Mouse (Mus musculus) urinary bladder, postnatal 25 days (tissue): Measurements from ENCODE around the gene Rassf6.

Experiments used
- DNase-seq: peaks from one replicate; pipeline ENCODE4 v3.0.0; 2022; ENCODE audit warnings: low spot score

Gene Rassf6

DNA sequence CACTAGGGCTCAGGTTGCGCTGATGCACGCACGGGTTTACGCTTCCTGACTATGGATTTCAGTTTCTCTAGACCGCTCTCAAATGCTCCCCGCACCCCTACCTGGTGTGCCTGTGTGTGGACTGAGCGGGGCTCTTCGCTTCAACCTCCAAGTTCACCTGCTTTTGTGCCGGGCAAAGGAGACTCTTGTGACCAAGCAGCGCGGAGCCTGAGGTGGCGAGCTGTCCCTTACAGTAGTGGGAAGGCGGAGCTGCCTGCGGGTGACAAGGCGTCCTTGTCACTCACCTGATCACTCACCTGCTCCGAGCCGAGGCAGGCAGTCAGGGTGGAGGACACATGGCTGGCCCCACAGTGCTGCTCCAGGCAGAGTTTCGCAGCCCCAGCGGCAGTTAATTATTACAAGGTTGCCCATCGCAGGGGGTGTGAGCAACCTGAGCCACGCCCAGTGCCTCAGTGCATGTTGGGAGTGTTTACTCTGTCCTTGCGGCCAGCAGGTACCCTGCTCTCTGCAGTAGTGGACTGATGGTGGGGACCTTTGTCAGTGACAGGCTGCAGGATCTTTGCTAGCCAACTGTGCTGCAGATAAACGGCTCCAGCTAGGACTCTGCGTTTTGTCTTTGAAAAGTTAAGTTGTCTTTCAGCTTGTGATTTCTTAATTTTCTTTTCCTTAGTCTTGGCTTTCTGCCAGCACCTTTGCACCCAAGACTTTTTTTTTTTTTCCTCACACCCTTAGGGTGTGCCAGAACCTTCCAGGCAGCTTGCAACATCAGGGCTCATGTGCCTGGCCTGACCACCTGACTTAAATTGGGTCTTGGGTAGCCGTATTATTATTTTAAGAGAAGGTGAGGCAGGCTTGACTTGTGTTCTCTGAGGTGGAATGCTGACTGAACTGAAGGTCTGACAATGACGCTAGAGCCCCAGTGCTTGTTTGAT is at the start of gene Rassf6:
Gene Rassf6, minus strand, starts transcription at position 372 of the 932 bp plus-strand sequence.
- DNase-seq: peak; percentile 42

DNA sequence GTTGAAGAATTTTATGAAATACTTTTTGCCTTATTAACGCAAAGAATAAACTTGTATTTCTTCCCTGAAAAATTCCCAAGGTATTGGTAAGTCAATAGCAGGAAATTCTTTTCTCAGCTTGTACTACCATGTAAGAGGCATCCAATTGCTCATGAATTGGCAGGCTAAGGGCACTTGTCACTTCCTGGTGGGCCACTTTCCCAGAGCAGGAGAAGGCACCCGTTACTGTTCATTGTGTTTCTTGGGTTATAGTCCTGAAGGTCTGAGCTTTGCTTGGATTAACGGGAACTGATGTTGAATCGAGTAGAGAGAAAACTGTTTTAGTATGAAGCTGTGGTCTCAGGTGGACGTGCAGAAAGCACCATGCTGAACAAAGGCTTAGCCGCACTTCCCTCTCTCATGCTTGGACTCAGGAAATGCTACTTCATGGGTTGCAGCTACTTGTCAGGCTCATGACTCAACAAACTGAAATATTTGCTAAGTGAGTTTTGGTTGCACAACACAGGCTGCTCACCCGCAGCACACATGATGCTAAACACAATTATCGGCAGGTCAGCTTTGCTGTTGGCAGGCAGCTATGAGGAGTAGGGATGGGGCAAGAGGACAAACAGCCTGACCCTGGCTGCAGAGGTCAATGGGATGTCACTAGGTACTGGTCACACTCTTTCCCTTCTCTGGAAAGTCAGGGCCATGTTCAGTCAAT is 49.1 kb upstream of the Rassf6 start:
- peak; percentile 11 for DNase-seq

DNA sequence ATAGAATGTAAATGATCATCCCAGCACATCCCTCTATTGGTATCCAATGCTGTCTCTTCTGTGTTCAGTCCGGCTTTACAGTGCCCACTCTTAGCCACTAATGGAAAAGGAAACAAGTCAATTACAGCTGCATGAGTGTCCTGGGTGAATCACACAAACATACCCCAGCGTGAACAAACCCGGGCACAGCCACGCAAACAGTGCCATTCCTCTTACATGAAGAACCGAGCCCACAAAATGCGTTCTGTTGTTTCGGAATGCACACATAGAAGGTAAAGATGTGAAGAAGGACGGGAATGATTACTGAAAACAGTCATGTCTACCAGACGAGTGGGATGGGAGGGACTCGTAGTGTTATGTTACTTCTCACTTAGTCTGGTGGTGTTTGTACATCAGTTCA is 47.5 kb upstream of the Rassf6 start:
- DNase-seq: no peak

DNA sequence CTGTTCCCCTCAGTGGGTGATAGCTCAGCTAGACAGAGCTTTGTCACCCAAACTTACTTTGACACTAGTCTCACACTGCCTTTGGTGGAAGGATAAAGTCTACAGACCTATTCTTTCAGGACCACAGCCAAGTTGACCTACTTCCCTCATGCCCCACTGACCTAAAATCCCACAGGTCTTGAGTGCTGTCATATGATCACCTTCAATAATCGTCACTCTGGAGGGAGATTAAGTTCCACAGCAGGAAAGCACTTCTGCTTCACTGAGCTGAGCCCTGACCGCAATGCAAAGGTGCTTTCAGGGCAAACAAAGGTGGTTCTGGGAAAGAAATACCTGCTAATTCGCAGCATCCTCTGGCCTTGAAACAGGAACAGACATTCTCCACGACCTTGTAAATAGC is 44.5 kb upstream of the Rassf6 start:
- DNase-seq: no peak

DNA sequence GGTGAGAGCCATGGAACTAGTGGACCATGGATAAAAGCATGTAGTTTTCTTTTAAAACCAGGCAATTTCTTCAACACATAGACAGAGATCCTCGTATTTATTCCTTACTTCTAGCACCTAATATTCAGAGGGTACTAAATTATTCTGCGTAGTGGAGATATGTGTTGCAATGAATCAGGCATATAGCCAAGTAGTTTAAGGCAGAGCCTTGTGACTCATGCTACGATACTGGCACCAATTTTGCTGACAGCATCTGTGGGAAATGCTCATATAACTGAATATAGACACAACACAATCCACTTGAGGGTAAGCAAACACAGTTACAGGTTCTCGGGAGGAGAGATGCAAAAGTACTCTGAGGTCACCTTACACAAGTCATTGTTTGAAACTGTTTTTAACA is 41.4 kb upstream of the Rassf6 start:
- DNase-seq: no peak

DNA sequence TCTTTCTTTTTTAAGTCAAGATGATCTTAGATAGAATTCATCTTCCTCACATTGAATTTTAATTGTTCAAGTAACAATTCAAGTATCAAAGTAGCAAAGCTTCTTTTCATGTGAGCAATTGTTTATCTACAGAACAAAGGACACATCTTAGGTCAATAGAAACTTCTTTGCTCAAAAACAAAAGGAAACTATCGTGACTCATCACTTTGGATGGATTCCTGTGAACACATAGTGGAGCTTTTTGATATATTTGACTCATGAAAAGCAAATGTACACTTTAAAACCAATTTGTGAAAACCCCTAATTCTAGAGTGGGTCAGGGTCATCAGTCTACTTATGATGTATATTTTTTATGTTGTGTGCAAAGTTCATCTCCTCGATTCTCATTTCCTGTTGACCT is 37.1 kb upstream of the Rassf6 start:
- DNase-seq: no peak

DNA sequence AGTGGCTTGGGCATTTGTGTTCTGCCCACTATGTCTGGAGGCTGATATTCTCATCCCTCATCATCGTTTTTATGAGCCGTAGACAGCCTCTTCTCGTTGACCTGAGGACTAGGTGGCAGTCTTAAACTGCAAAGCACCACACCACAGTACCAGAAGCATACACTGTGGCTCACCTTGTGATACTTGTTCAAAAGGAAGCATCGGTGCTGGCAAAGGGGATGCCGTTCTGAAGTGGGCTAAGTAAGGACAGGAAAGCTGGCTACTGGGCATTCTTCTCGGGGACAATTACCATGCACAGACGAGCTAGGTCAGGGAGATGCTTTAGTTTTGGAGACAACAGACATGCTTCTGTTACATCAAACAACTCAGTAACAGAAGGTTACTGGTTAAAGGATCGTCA is 21.4 kb upstream of the Rassf6 start:
- DNase-seq: no peak

DNA sequence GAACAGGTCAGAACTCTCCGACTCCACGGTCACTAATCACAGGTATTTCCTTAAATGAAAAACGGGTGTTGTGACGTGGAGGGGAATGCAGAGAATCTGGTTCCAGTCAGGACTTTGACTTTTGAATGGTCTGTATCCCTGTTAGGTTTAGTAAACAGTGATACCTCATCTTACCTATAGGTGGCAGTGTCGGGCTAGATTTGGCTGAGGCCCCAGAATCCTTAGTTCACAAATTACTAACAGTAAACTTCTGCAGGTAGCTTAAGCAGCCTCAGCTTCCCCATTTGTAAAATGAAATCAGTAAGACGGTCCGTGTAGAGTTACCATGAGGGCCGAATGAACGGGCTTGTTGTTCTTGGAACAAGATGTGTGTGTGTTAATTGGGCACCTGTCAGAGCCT is 21.0 kb upstream of the Rassf6 start:
- DNase-seq: peak; percentile 50

DNA sequence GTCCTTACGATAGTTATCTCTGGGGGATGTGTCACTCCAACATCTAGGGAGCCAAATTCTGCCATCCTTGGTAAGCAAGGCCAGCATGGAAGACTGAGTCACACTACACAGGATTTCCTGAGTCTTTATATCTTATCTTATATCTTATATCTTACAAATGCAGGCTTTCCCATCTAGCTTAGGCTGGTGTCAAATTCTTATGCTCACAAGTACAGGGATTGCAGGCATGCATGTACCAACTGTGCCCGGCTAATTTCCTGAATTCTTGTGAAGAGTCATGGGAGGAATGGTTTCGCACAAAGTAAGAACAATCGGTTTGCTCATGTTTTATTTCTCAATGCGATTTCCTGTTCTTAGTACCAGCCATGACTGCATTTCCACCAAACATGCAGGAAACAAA is 20.0 kb upstream of the Rassf6 start:
- no peak for DNase-seq

DNA sequence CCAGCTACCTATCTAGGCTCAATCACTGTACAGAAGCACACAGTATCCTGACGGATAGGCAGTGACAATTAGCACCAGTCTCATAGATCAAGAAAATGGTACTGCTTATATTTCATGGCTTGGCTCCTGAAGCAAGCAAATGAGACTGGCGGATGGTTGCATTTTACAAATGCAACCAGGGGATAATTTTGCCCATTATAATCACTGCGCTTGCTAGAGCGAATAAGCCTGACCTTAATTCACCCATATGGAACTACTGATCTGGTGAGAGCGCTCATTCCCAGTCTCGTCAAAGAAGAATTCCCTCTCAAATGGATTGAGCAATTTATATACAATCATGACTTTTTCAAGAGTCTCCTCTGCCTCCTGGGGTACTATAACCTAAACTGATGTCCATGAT is 16.2 kb upstream of the Rassf6 start:
- DNase-seq: no peak

DNA sequence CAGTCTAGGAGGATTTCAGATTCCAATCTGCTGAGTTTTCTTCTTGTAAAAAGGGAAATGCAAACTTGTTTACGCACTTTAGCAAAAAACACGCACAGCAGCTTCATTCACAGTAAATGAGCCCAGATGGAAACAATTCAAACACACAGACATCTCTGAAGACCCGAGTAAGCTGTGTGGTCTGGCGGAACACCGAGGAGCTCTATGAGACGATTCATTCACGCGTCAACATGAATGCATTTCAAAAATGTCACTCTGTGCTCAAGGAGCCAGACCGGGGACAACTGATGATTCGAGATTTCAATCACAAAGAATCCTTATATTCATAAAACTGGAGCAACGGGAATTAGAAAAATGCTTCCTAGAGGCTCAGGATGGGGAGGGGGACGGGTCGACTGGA is 15.4 kb upstream of the Rassf6 start:
- no peak for DNase-seq

DNA sequence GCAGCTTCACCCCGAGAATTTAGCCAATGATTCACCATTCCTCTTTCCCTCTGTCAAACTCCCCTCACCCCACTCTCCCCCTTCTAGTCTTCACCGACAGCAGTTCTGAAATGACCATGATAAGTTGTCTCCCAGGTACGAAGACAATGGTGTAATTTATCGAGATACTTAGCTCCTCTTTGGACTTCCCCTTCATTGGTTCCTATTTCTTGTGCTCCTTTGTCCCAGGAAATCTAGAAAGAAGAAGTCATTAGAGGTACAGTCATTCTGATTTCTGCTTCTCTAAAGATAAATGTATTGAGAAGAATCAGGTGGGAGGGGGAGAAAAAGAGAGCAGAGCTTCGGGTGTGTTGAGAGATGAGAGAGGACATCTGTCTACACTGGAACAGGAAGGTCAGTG is 14.3 kb upstream of the Rassf6 start:
- no peak for DNase-seq

DNA sequence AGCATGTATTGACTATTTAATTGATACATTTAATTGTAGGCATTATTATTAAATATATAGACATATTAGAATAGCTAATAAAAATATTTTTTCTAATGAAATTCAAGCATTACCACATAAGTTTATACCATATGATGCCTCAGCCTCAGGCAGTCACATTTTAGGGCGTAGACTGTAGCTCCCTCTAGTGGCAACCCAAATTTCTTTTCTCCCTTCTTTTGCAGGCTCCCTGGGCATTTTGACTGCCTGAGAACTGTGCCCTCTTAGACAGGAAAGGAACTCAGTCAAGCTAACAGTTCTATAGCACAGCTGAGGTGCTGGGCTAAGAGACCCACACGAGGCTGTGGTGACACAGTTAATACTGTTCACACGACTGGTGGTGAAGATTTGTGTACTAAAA is 12.3 kb upstream of the Rassf6 start:
- peak; percentile 55 for DNase-seq

DNA sequence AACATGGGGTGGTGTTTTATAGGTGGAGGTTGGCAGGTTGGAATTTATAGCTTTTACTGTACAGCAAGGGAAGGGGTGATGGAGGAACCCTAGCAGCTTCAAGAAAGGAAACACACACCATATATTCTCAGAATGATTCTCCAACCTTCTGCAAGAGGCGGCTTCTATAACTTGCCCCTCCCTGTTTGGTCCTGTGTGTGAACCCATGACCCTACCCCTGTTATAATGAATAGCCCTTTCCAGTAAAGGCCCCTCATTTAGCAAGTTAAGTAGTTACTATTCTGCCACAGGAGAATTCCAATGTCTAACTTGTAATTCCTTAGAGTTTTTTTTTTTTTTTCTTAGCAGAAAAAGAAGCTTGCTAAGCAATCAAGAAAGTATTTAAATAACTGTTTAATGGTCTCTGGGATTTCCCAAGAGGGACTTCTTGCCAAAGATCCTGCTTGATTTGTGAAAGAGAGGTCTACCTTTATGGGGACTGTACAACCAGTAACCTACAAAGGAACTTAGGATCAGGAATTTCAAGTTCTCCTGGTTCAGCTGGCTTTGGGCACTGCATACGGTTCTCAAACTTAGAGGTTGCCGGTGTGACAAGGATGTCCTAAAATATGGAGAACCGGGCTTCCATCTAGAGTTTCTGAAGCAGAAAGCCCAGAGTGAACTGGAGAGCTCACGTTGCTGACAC is 10.2 kb upstream of the Rassf6 start:
- DNase-seq: no peak

DNA sequence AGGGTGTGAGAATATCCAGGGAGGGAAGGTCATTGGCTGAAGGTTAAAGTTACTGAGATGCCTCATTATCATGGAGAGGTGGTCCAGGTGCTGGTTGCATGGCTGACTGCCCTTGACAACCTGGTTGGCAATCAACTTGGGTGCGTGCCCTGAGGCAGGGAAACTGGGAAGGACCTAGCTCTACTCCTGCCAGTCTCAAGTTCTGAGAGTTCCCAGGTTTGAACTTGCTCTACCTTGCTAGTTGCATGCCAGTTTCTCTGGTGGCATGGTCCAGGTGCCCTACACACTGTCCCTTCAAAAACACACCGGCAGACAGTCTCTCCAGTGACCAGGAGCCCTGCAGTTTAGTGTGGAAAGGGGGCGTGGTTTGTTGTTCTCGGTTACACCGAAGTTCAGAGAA is 7.0 kb upstream of the Rassf6 start:
- no peak for DNase-seq

DNA sequence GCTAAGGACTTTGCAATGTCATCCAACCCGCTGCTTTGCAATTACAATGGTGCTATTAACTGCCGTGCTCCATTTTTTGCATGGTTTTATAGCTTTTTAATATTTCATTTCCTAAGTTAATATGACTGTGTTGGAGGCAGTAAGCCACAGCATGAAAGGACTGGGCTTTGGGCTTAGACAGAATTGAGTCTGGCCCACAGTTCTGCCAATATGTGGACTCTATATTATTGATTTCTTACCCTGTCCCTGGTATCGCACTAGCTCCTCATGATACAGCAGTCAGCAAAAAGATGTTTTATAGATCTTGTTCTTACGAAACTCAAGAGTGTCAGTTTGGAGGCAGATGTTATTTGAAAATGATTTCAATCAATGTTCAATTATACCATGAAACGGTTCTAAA is 5.9 kb upstream of the Rassf6 start:
- no peak for DNase-seq

DNA sequence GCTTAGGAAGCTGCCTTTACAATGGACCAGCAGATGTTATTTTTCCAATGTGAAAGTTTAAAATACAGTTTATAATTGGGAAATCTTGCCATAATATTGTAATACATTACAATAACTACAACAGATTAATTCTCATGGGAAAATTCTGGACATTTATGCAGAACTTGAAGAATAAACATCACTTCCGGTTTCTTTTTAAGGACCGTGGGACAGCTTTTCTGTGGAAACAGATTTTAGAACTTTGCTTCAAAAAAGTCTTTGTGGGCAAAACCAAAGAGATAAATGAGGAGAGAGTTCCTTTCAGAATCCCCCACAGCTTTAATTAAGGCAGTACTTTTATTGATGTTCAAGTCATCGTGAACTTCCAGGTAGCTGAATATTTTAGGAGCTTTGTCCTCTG is 5.1 kb upstream of the Rassf6 start:
- DNase-seq: no peak

DNA sequence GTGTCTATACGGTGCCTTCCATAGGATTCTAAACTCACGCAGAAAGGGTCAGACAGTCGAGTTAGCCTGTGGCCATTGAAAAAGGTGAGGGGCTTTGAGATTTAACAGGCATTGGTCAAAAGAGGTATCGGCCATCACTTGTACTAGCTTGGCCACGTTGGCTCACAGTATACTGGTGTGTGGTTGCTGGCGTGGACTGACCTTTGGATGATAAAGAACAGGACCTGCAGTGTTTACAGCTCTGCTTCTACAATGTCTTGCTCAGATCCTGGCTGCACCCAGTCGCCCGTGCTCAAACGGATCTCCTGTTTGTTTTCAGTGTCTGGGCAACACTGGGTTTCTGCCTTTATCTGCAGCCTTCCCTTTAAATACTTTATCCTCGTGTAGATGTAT is 757 bp upstream of the Rassf6 start:
- no peak for DNase-seq

DNA sequence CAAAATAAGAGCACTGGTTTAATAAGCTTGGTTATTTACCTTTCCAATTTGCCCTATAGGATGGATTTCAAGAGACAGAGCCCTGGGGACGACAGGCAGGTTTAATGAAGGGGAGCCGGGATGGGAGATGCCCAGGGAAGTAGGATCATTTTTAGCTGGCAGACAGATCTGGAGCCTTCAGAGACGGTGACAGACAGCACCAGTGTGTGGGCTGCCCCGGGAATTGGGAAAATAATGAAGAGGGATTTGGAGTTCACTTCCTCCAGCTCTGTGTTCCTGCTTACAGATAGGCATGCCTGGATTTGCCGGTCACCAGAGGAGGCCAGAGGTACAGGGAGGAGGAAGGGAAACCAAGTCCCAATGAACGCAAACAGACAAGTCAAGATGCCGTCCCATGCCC is 5.6 kb downstream of the Rassf6 start:
- no peak for DNase-seq

DNA sequence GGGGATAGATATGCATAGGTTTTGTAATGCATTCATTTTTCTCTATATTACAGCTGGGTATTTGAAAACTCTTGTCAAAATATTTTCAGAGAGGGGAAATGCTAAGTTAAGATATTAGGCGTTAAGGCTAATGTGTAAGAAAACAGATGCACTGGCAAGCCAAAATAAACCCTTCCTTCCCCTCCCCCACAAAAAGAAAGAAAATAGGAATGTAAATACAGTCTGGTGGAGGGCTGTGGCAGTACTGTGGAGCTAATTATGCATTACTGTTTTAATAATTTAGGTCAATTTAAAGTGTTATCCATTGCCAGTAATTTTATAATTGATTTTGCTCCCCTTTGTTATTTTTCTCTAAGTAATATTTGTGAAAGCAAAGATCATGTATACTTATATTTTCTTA is 11.9 kb downstream of the Rassf6 start:
- no peak for DNase-seq

DNA sequence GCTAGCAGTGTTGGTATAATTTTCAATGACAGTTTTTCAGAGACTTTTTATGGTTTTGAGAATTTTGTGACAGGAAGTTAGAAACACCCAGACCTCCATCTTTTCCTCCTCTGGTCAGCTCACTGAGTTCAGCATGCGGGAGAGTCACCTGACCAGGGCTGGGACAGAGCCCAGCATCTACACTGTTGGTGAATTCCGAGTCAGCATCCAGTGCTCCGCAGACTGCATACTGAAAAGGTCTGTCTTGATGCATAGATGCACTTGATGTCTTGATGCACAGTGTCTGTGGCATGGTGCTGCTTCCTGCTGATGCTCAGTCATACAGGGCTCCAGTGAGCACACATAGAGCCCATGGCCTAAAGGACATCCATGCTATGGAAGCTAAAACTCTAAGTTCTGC is 12.4 kb downstream of the Rassf6 start:
- DNase-seq: no peak

DNA sequence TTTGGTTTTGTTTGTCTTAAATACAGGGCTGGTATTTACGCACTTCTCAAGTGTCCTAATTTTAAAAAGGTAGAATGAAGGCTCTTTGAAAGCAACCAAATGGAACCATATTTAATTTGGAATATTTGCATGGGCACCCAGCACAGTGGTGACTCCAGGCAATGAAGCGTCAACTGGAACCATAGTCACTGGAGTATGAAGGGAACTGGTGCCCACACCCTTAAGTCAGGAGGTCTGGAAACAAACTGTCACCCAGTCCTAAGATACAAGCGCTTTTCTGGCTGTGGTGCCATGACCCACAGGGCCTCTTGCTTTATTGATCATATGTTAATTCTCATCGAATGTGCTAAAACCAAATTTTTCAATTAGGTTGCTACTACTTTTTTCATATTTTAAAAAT is 13.0 kb downstream of the Rassf6 start:
- no peak for DNase-seq
